Mouse (Mus musculus): ENCODE results near the gene Gstcd. TPM values are rescaled to one million over a fixed set of nuclear protein-coding genes. Genes with fewer than 3 reads are reported as not detected.

The Gstcd gene
- total RNA-seq, 1 experiment = 24.2 TPM

DNA sequence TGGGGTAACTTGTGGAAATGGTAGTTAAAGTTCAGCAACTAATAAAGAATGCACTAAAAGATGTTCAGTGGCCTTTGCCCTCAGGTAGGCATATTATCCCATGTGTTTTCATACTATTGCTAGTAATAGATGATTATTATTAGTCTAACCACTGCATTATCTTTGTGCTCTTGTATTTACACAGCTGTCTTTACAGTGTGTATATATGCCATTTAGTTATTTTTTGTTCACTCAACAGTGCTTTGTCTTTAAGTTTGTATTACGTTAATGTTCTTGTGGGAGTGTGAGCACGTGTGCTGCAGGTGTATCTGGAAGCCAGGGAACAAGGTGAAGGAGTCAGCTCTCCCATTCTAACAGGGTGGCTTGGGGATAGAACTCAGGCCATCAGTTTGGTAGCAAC is 7.1 kb upstream of the Gstcd start:
- Histone ChIP-seq H3K9me3 (ENCODE audit: control insufficient read depth, insufficient read depth, low read depth, low read length) (no peaks in the 10 kb centered on the region), H3K4me3 (ENCODE audit: insufficient read depth in 1 of 2, low read depth in 1 of 2, low read length in 2 of 2, poor library complexity in 1 of 2, severe bottlenecking in 1 of 2) (no peak overlapping the region), H3K36me3 (ENCODE audit: control insufficient read depth, insufficient read depth, low read length, poor library complexity, severe bottlenecking) (peaks cover 9% of the 10 kb centered on the region), H3K27ac (ENCODE audit: insufficient read depth, low read depth, low read length, poor library complexity, severe bottlenecking) (no peak overlapping the region), H3K9ac (ENCODE audit: insufficient read depth, low read depth, low read length, poor library complexity, severe bottlenecking) (no peak overlapping the region), H3K4me1 (ENCODE audit: control insufficient read depth in 2 of 2, insufficient read depth in 2 of 2, low read length in 2 of 2, poor library complexity in 1 of 2) (no peaks in the 10 kb centered on the region)
- in situ Hi-C loops (cut with MboI; ENCODE audit: low sequenced_read_pairs in 2 of 2, unreplicated experiment in 2 of 2) = no loop called here
- DNase-seq (ENCODE audit: low read depth, low spot score) = no peak
- TF ChIP-seq HCFC1 (IDR thresholded peaks at IDR 0.05; ENCODE audit: borderline replicate concordance, insufficient read depth, low read length) (no peak), ZC3H11A (IDR thresholded peaks at IDR 0.05; ENCODE audit: borderline replicate concordance, low read depth, low read length) (no peak)

DNA sequence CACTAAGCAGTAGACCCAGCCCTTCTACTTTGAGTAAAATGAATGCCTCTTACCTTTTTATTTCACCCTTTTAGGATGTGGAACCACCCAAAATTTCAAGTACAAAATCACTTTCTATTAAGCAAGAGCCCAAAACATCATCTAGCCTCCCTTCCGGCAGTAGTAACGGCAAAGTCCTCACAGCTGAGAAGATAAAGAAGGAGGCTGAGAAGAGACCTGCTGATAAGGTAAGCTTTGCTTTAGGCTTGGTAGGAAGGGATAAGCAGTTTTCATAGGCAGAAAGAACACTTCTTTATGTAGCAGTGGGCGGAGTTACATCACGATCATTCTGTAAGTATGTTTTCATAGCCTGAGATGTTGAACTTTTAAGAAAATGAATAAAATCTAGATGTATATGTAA is 6.5 kb upstream of the Gstcd start:
- in situ Hi-C loops (cut with MboI; ENCODE audit: low sequenced_read_pairs in 2 of 2, unreplicated experiment in 2 of 2) = no loop called here
- no peak overlapping the region for H3K27ac ChIP-seq (ENCODE audit: insufficient read depth, low read depth, low read length, poor library complexity, severe bottlenecking)
- no peak overlapping the region for H3K9ac ChIP-seq (ENCODE audit: insufficient read depth, low read depth, low read length, poor library complexity, severe bottlenecking)
- H3K36me3 ChIP-seq (ENCODE audit: control insufficient read depth, insufficient read depth, low read length, poor library complexity, severe bottlenecking) = peaks cover 5% of the 10 kb centered on the region
- H3K4me3 ChIP-seq (ENCODE audit: insufficient read depth in 1 of 2, low read depth in 1 of 2, low read length in 2 of 2, poor library complexity in 1 of 2, severe bottlenecking in 1 of 2) = no peak overlapping the region
- no peaks in the 10 kb centered on the region for H3K9me3 ChIP-seq (ENCODE audit: control insufficient read depth, insufficient read depth, low read depth, low read length)
- no peak for DNase-seq (ENCODE audit: low read depth, low spot score)
- TF ChIP-seq CHD2 (IDR thresholded peaks at IDR 0.05; ENCODE audit: low read depth, low read length) = no peak
- TF ChIP-seq ZNF384 (IDR thresholded peaks at IDR 0.05; ENCODE audit: low read depth, low read length) = no peak
- TF ChIP-seq ZC3H11A (IDR thresholded peaks at IDR 0.05; ENCODE audit: borderline replicate concordance, low read depth, low read length) = no peak
- TF ChIP-seq MAFK (IDR thresholded peaks at IDR 0.05; ENCODE audit: insufficient read depth, low read depth, low read length) = no peak
- no peak for TF ChIP-seq HCFC1 (IDR thresholded peaks at IDR 0.05; ENCODE audit: borderline replicate concordance, insufficient read depth, low read length)
- no peaks in the 10 kb centered on the region for H3K4me1 ChIP-seq (ENCODE audit: control insufficient read depth in 2 of 2, insufficient read depth in 2 of 2, low read length in 2 of 2, poor library complexity in 1 of 2)

DNA sequence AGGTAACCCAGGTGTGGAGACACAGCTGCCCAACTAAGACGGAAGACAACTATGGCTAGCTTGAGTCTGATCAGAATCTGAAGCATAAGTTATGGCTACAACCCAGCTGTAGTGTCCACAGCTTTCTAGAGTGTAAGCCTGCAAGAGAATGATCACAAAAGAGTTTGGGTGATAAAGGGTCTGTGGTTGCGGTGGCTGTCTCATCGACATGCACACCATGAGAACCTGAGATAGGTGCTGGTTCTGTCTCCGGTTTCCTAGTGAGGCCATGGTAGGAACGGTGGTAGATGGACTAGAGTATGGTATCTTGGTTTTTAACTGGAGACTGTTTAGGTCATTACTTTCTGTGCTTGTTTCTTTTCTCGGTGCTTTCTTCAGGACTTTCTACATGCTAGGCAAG is 6.1 kb upstream of the Gstcd start:
- Histone ChIP-seq H3K36me3 (ENCODE audit: control insufficient read depth, insufficient read depth, low read length, poor library complexity, severe bottlenecking) (peaks cover 5% of the 10 kb centered on the region), H3K27ac (ENCODE audit: insufficient read depth, low read depth, low read length, poor library complexity, severe bottlenecking) (no peak overlapping the region), H3K4me1 (ENCODE audit: control insufficient read depth in 2 of 2, insufficient read depth in 2 of 2, low read length in 2 of 2, poor library complexity in 1 of 2) (no peaks in the 10 kb centered on the region), H3K9ac (ENCODE audit: insufficient read depth, low read depth, low read length, poor library complexity, severe bottlenecking) (no peak overlapping the region), H3K4me3 (ENCODE audit: insufficient read depth in 1 of 2, low read depth in 1 of 2, low read length in 2 of 2, poor library complexity in 1 of 2, severe bottlenecking in 1 of 2) (no peak overlapping the region), H3K9me3 (ENCODE audit: control insufficient read depth, insufficient read depth, low read depth, low read length) (no peaks in the 10 kb centered on the region)
- no peak for TF ChIP-seq ZNF384 (IDR thresholded peaks at IDR 0.05; ENCODE audit: low read depth, low read length)
- TF ChIP-seq MAFK (IDR thresholded peaks at IDR 0.05; ENCODE audit: insufficient read depth, low read depth, low read length) = no peak
- no peak for TF ChIP-seq HCFC1 (IDR thresholded peaks at IDR 0.05; ENCODE audit: borderline replicate concordance, insufficient read depth, low read length)
- no peak for TF ChIP-seq ZC3H11A (IDR thresholded peaks at IDR 0.05; ENCODE audit: borderline replicate concordance, low read depth, low read length)
- TF ChIP-seq CHD2 (IDR thresholded peaks at IDR 0.05; ENCODE audit: low read depth, low read length) = no peak
- in situ Hi-C loops (cut with MboI; ENCODE audit: low sequenced_read_pairs in 2 of 2, unreplicated experiment in 2 of 2) = no loop called here
- no peak for DNase-seq (ENCODE audit: low read depth, low spot score)

DNA sequence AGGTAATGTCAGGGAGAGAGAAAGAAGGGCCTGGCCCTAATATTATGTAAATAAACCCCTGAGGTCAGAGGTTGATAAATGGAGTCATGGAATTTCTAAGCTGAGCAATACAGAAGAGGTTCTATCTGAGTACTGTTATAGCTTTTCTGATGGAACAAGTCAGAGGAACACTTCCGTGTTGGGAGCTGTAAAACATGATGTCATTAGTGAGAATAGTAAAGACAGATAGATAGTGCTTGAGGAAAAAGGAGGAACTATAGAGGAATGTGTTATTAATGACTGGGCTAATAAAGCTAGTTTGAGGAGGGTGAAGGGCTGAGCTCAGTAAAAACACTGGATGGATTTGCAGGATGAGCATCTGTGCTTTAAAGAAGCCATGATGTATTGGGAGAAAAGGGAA is 2.5 kb upstream of the Gstcd start:
- TF ChIP-seq ZNF384 (IDR thresholded peaks at IDR 0.05; ENCODE audit: low read depth, low read length) (no peak), CHD2 (IDR thresholded peaks at IDR 0.05; ENCODE audit: low read depth, low read length) (no peak), ZC3H11A (IDR thresholded peaks at IDR 0.05; ENCODE audit: borderline replicate concordance, low read depth, low read length) (no peak), MAFK (IDR thresholded peaks at IDR 0.05; ENCODE audit: insufficient read depth, low read depth, low read length) (no peak), HCFC1 (IDR thresholded peaks at IDR 0.05; ENCODE audit: borderline replicate concordance, insufficient read depth, low read length) (no peak)
- no peak overlapping the region for H3K4me3 ChIP-seq (ENCODE audit: insufficient read depth in 1 of 2, low read depth in 1 of 2, low read length in 2 of 2, poor library complexity in 1 of 2, severe bottlenecking in 1 of 2)
- H3K27ac ChIP-seq (ENCODE audit: insufficient read depth, low read depth, low read length, poor library complexity, severe bottlenecking) = no peak overlapping the region
- no peaks in the 10 kb centered on the region for H3K9me3 ChIP-seq (ENCODE audit: control insufficient read depth, insufficient read depth, low read depth, low read length)
- H3K4me1 ChIP-seq (ENCODE audit: control insufficient read depth in 2 of 2, insufficient read depth in 2 of 2, low read length in 2 of 2, poor library complexity in 1 of 2) = no peaks in the 10 kb centered on the region
- H3K36me3 ChIP-seq (ENCODE audit: control insufficient read depth, insufficient read depth, low read length, poor library complexity, severe bottlenecking) = peaks cover 2% of the 10 kb centered on the region; the same call in 1 of the 2 replicates
- in situ Hi-C loops (cut with MboI; ENCODE audit: low sequenced_read_pairs in 2 of 2, unreplicated experiment in 2 of 2) = no loop called here
- no peak for DNase-seq (ENCODE audit: low read depth, low spot score)
- no peak overlapping the region for H3K9ac ChIP-seq (ENCODE audit: insufficient read depth, low read depth, low read length, poor library complexity, severe bottlenecking)

DNA sequence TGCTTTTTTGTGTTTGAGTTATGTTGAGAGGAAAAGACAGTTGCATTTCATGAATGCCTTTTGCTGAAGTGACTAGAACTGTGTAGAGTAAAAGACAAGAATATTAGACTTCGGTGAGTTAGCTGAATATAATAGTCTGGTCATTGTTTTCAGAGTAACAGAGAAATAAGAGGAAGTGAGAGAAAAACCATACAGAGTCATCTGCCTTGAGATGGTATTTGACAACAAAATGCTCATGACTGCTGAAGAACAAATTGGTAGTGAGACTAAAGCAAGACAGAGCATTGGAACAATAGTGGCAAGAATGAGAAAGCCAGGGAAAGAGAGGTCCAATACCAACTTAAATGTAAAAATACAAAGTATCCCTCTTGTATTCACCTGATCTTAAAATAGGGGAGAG is 1.1 kb upstream of the Gstcd start:
- no peaks in the 10 kb centered on the region for H3K9me3 ChIP-seq (ENCODE audit: control insufficient read depth, insufficient read depth, low read depth, low read length)
- peaks cover 1% of the 10 kb centered on the region for H3K36me3 ChIP-seq (ENCODE audit: control insufficient read depth, insufficient read depth, low read length, poor library complexity, severe bottlenecking)
- H3K9ac ChIP-seq (ENCODE audit: insufficient read depth, low read depth, low read length, poor library complexity, severe bottlenecking) = no peak overlapping the region
- TF ChIP-seq ZC3H11A (IDR thresholded peaks at IDR 0.05; ENCODE audit: borderline replicate concordance, low read depth, low read length) (no peak), ZNF384 (IDR thresholded peaks at IDR 0.05; ENCODE audit: low read depth, low read length) (no peak), CHD2 (IDR thresholded peaks at IDR 0.05; ENCODE audit: low read depth, low read length) (no peak), MAFK (IDR thresholded peaks at IDR 0.05; ENCODE audit: insufficient read depth, low read depth, low read length) (no peak)
- in situ Hi-C loops (cut with MboI; ENCODE audit: low sequenced_read_pairs in 2 of 2, unreplicated experiment in 2 of 2) = no loop called here
- no peak for DNase-seq (ENCODE audit: low read depth, low spot score)
- H3K4me3 ChIP-seq (ENCODE audit: insufficient read depth in 1 of 2, low read depth in 1 of 2, low read length in 2 of 2, poor library complexity in 1 of 2, severe bottlenecking in 1 of 2) = no peak overlapping the region
- H3K4me1 ChIP-seq (ENCODE audit: control insufficient read depth in 2 of 2, insufficient read depth in 2 of 2, low read length in 2 of 2, poor library complexity in 1 of 2) = no peaks in the 10 kb centered on the region
- no peak overlapping the region for H3K27ac ChIP-seq (ENCODE audit: insufficient read depth, low read depth, low read length, poor library complexity, severe bottlenecking)
